Mouse (Mus musculus) cerebellum, adult 2 months (tissue): Measurements from ENCODE around the gene Ldb1.

Experiments used
- CTCF ChIP-seq: fragments of 200-500 bp; IDR thresholded peaks from 2 replicates; pipeline ENCODE4 v1.5.1; 2011; ENCODE audit warnings: low read depth, mild to moderate bottlenecking, control low read depth, low read length, moderate library complexity, borderline replicate concordance; ENCODE audit not compliant: insufficient read depth
- POLR2A ChIP-seq: fragments of 200-500 bp; IDR thresholded peaks from 2 replicates; pipeline ENCODE4 v1.6.1; 2011; ENCODE audit warnings: low read length, control low read depth, borderline replicate concordance; ENCODE audit not compliant: insufficient read depth

GRCm38 (mm10) chr19:46058466-46058865 lies 13.5 kb upstream of the Ldb1 start:
- TF ChIP-seq CTCF, result no peak
- no peak for TF ChIP-seq POLR2A
